20 mouse cellular contexts compared by ENCODE assay signal in the genomic region with DNA sequence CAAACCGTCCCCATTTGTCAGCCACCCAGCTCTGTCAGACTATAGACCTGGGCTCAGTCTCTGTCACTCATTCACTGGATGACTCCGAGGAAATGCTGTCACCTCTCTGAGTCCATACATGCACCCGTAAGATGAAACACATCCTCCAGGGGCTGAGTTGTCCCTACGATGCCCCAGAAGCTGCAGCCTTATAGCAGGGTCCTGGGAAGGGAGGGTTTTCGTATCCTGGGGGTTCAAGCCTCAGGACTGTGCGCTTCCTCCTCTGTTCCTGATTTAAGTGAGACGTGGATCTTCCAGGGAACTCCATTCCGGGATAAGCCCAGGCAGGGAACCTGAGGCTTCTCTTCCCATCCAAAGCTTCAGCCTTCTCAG.
DNase-seq lines count a peak whose midpoint lies in the region; ATAC-seq and TF ChIP-seq lines count a peak whose summit lies in the region.
"Had no signal": no experiment of that assay in that cellular context is flagged by ENCODE, and none has a peak within 500 bp of the region (broad histone marks: within the 10 kb centered on the region; RNA-seq: fewer than 3 reads in every experiment).

No protein-coding gene starts in this region.

- no peak for DNase-seq in neural tube, embryonic 11.5 days (ENCODE audit: low spot score)
- no peak for DNase-seq in neural tube, embryonic 10.5 days (ENCODE audit: extremely low spot score, low spot score)
- DNase-seq in gastrocnemius, postnatal 10 days: no peak
- DNase-seq in kidney, adult 2 months: no peak
- DNase-seq: adrenal gland, postnatal 14 days; cerebellum, adult 11 months; heart, adult 18-20 months; heart, postnatal 36 days; lung, postnatal 4 days; thymus, adult 18-20 months had no signal

- peaks cover 33% of the 10 kb centered on the region for H3K4me1 ChIP-seq in neural tube, embryonic 11.5 days (ENCODE audit: control insufficient read depth, insufficient read depth, low read length)
- H3K4me1 ChIP-seq in hindbrain, embryonic 15.5 days (replicated peaks): peaks cover 29% of the 10 kb centered on the region
- peaks cover 42% of the 10 kb centered on the region for H3K4me1 ChIP-seq in midbrain, embryonic 15.5 days
- H3K4me1 ChIP-seq in kidney, adult 2 months (ENCODE audit: control insufficient read depth, insufficient read depth, low read length): no peaks in the 10 kb centered on the region

- no peak for TF ChIP-seq POLR2A in kidney, adult 2 months (IDR thresholded peaks at IDR 0.05; ENCODE audit: low read depth, low read length)

- H3K9me3 ChIP-seq in neural tube, embryonic 11.5 days (ENCODE audit: control insufficient read depth, low read length): no peaks in the 10 kb centered on the region
- H3K9me3 ChIP-seq in hindbrain, embryonic 15.5 days: no peaks in the 10 kb centered on the region
- no peaks in the 10 kb centered on the region for H3K9me3 ChIP-seq in midbrain, embryonic 15.5 days
- H3K9me3 ChIP-seq: embryonic facial prominence, embryonic 15.5 days; kidney, embryonic 15.5 days; lung, embryonic 15.5 days; stomach, embryonic 15.5 days had no signal

- no peak overlapping the region for H3K4me2 ChIP-seq in neural tube, embryonic 11.5 days (ENCODE audit: low read depth)
- H3K4me2 ChIP-seq in hindbrain, embryonic 15.5 days: no peak overlapping the region
- no peak overlapping the region for H3K4me2 ChIP-seq in midbrain, embryonic 15.5 days
- H3K4me2 ChIP-seq: embryonic facial prominence, embryonic 15.5 days; kidney, embryonic 15.5 days; lung, embryonic 15.5 days; stomach, embryonic 15.5 days had no signal

- no peak overlapping the region for H3K4me3 ChIP-seq in neural tube, embryonic 11.5 days (ENCODE audit: low read depth, low read length)
- no peak overlapping the region for H3K4me3 ChIP-seq in hindbrain, embryonic 15.5 days
- no peak overlapping the region for H3K4me3 ChIP-seq in midbrain, embryonic 15.5 days
- H3K4me3 ChIP-seq in kidney, adult 2 months (ENCODE audit: insufficient read depth, low read depth, low read length): no peak overlapping the region
- H3K4me3 ChIP-seq: embryonic facial prominence, embryonic 15.5 days; kidney, embryonic 15.5 days; lung, embryonic 15.5 days; stomach, embryonic 15.5 days had no signal

- peak overlapping the region; percentile 81 for H3K27ac ChIP-seq in neural tube, embryonic 11.5 days (ENCODE audit: low read depth, low read length)
- peak overlapping the region; percentile 71 for H3K27ac ChIP-seq in hindbrain, embryonic 15.5 days (replicated peaks)
- H3K27ac ChIP-seq in midbrain, embryonic 15.5 days: peak overlapping the region; percentile 84
- no peak overlapping the region for H3K27ac ChIP-seq in kidney, adult 2 months (ENCODE audit: insufficient read depth, low read depth, low read length)
- H3K27ac ChIP-seq: embryonic facial prominence, embryonic 15.5 days; kidney, embryonic 15.5 days; liver, embryonic 14.5 days; lung, embryonic 15.5 days; stomach, embryonic 15.5 days had no signal

- ATAC-seq in neural tube, embryonic 11.5 days (ENCODE audit: insufficient read depth, low FRiP score, low TSS enrichment): no peak
- no peak for ATAC-seq in hindbrain, embryonic 15.5 days (ENCODE audit: low FRiP score, low read depth)
- no peak; the same call in none of the 2 replicates for ATAC-seq in midbrain, embryonic 15.5 days (replicated peaks)
- ATAC-seq in erythroblast, adult 5-6 weeks (replicated peaks; ENCODE audit: low FRiP score, poor library complexity, severe bottlenecking): no peak
- no peak for ATAC-seq in cerebellum, adult (ENCODE audit: insufficient number of reproducible peaks, low FRiP score, low TSS enrichment)
- ATAC-seq: intestine, embryonic 16.5 days had no signal

- 0 out of 2 replicates have a peak overlapping the region, but pooled peaks have one; percentile 20 for H3K9ac ChIP-seq in neural tube, embryonic 11.5 days (ENCODE audit: low read length)
- no peak overlapping the region for H3K9ac ChIP-seq in hindbrain, embryonic 15.5 days
- H3K9ac ChIP-seq in midbrain, embryonic 15.5 days: no peak overlapping the region
- H3K9ac ChIP-seq: embryonic facial prominence, embryonic 15.5 days; kidney, embryonic 15.5 days; liver, embryonic 14.5 days; lung, embryonic 15.5 days; stomach, embryonic 15.5 days had no signal

- H3K27me3 ChIP-seq in neural tube, embryonic 11.5 days (ENCODE audit: control insufficient read depth, insufficient read depth, low read length): no peaks in the 10 kb centered on the region
- H3K27me3 ChIP-seq in hindbrain, embryonic 15.5 days: peaks cover 3% of the 10 kb centered on the region; the same call in 1 of the 2 replicates
- H3K27me3 ChIP-seq in midbrain, embryonic 15.5 days (replicated peaks): no peaks in the 10 kb centered on the region
- H3K27me3 ChIP-seq in kidney, adult 2 months (replicated peaks; ENCODE audit: control insufficient read depth, insufficient read depth, low read length): no peaks in the 10 kb centered on the region
- H3K27me3 ChIP-seq: embryonic facial prominence, embryonic 15.5 days; kidney, embryonic 15.5 days; lung, embryonic 15.5 days; stomach, embryonic 15.5 days had no signal

- H3K36me3 ChIP-seq in neural tube, embryonic 11.5 days (ENCODE audit: control insufficient read depth, insufficient read depth, low read length): no peaks in the 10 kb centered on the region
- no peaks in the 10 kb centered on the region for H3K36me3 ChIP-seq in hindbrain, embryonic 15.5 days
- no peaks in the 10 kb centered on the region for H3K36me3 ChIP-seq in midbrain, embryonic 15.5 days (replicated peaks)
- H3K36me3 ChIP-seq in kidney, adult 2 months (ENCODE audit: control insufficient read depth, insufficient read depth, low read length): no peaks in the 10 kb centered on the region
- H3K36me3 ChIP-seq: embryonic facial prominence, embryonic 15.5 days; kidney, embryonic 15.5 days; lung, embryonic 15.5 days; stomach, embryonic 15.5 days had no signal

- no peak for TF ChIP-seq CTCF in kidney, adult 2 months (conservative IDR thresholded peaks at IDR 0.05; ENCODE audit: insufficient read depth, insufficient read length, low read depth, low read length)

- 63% methylated on average over 8 of the region's 8 CpGs for WGBS in neural tube, embryonic 11.5 days
- 41% methylated on average over 8 of the region's 8 CpGs for WGBS in hindbrain, embryonic 15.5 days
- WGBS in midbrain, embryonic 15.5 days: 25% methylated on average over 8 of the region's 8 CpGs
- WGBS in kidney, adult 2 months: 65% methylated on average over 8 of the region's 8 CpGs
